Mouse (Mus musculus) gastrocnemius, adult 2 months (tissue): Measurements from ENCODE around the gene Mfsd13b. TPM values are rescaled to one million over a fixed set of nuclear protein-coding genes. Genes with fewer than 3 reads are reported as not detected.
"Not testable (repeated sequence)": the region's sequence is repeated elsewhere in the genome, so short reads cannot be mapped to it uniquely, and the experiment has no call there.

ENCODE experiments used
- DNase-seq: peaks from one replicate; pipeline ENCODE4 v3.0.0; 2022
- H3K27ac ChIP-seq: fragments of 200-600 bp; 2 replicates; pipeline ENCODE4 v1.8.1; 2022; ENCODE audit warnings: mild to moderate bottlenecking
- H3K4me3 ChIP-seq: fragments of 200-600 bp; 2 replicates; pipeline ENCODE4 v1.8.1; 2022; ENCODE audit warnings: mild to moderate bottlenecking, moderate library complexity
- CTCF ChIP-seq: fragments of 200-600 bp; IDR thresholded peaks from 2 replicates; pipeline ENCODE4 v1.8.1; 2022; ENCODE audit warnings: antibody characterized with exemption, mild to moderate bottlenecking, moderate library complexity
- intact Hi-C: fragments of 180-260 bp; cut with DNase I; formaldehyde crosslinking; loops from one replicate; pipeline ENCODE4 v1.15.1; 2025
- long read RNA-seq, 2 experiments: library from polyadenylated mRNA; stranded (forward); transcript quantifications; one replicate each; pipeline ENCODE4 v2.0.0; 2021
- total RNA-seq, 2 experiments: library from RNA; stranded (reverse); gene quantifications; 2 replicates each; pipeline ENCODE4 v1.2.3; 2021

Gene Mfsd13b
- not detected for total RNA-seq
- long read RNA-seq, experiment 1 = 0 reads
- long read RNA-seq, experiment 2 = 0 reads

DNA sequence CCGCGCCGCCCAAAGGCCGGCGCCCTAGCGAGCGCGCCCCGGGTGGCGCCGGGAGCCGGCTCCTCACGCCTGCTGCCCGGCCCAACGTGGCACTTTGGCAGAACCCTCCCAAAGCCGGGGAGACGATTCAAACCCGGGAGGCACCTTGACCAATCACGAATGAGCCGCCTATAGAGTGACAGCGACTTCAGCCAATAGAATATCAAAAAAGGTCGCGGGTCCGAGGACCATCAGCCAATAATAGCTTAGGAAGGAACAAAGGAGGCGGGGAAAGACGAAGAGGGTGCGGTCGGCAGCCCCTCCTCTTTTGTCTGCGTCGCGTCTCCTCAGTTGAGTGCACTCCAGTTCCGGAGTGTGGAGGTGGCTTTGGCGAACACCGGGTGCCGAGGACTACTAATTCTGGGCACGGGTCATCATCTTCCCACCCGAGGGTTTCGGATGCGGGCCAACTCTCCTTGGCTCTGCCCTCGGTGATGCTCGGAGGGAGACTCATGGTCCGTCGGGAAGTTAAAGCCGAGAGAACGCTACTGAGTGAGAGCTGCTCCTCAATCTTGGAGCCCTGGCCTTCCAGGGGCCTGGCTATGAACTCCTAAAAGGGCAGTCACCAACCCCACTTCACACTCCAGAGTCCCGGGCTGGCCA is at the start of gene Mfsd13b, which contains the start of gene Cdr2:
Gene Mfsd13b (plus strand): TSS at position 310 of the 642 bp plus-strand sequence.
Gene Cdr2 (minus strand): TSS at position 113 of the 642 bp plus-strand sequence.
- intact Hi-C loops = loop anchor here (2.0 kb wide), 1 partner anchor 52 kb away; the partner anchor contains the start of gene Mettl9
- no peak for TF ChIP-seq CTCF
- peak within 1 kb of the TSS; percentile 92 for H3K27ac ChIP-seq

DNA sequence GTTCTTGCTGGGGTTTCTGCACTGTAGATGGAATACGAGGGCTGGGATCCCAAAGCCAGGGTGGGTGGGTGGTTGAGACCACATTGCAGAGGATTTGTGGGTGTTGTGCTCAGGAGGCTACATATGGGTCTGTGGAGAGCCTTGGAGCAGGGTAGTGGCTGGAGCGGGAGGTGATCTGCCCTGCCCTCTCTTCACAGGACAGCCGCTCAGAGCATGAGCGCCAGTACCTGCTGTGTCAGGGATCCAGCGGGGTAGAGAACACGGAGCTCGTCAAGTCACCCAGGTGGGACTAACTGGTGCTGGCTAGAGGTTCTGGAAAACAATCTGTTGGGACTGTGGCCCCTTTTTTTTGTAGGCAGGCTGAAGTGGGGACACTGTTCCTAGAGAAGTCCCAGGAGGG is 49.2 kb upstream of the Mfsd13b start:
- Histone ChIP-seq H3K27ac (no peak overlapping the region), H3K4me3 (no peak overlapping the region)
- no peak for DNase-seq
- intact Hi-C loops = no loop called here
- no peak for TF ChIP-seq CTCF

More for the DNA sequence above, at the start of gene Mfsd13b, which contains the start of gene Cdr2:
- DNase-seq = peak; percentile 94
- H3K4me3 ChIP-seq = peak within 1 kb of the TSS; percentile 93

DNA sequence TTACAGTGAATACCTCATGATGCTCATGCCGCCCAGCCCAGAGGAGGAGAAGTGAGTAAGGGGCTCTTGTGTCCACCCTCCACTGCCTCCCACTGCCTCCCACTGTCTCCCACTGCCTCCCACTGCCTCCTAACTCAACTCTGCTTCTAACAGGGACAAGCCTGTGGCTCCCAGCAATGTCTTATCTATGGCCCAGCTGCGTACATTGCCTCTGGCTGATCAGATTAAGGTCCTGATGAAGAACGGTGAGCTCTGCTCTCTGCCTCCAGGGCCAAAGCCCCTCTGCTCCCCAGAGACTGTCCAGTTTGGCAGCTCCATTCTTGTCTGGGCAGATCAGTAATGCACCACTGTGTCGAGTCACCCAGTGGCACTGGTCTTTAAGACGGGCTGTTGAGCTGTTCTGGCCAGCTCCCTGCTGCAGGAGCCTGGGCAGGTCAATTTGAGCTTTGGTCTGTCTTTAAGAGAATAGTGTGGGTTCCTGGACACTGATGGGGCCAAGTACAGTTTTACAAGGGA is 48.6 kb upstream of the Mfsd13b start:
- H3K4me3 ChIP-seq = no peak overlapping the region
- DNase-seq = no peak
- no peak overlapping the region for H3K27ac ChIP-seq
- intact Hi-C loops = loop anchor here (1.0 to 2.0 kb wide), 2 partner anchors 131 to 187 kb away; no protein-coding TSS in a partner anchor
- TF ChIP-seq CTCF = no peak

DNA sequence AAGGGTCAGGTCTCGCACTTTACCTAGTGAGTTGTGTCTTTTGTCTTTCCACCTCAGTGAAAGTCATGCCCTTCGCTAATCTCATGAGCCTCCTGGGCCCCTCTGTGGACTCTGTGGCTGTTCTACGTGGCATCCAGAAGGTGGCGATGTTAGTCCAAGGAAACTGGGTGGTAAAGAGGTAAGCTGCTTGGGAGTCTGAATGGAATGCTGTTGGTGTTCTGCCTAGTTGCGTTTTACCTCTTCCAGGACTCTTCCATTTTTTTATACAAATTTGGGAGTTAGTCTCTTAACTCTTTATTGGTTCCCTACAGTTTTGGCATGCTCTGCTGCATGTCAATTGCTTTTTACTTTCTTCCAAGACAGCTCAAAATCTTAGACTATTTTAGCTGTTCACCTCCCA is 47.6 kb upstream of the Mfsd13b start:
- H3K27ac ChIP-seq = no peak overlapping the region
- DNase-seq = peak; percentile 41
- no peak overlapping the region for H3K4me3 ChIP-seq
- intact Hi-C loops = loop anchor here (1.0 to 2.0 kb wide), 2 partner anchors 130 to 186 kb away; no protein-coding TSS in a partner anchor
- peak; percentile 88 for TF ChIP-seq CTCF

DNA sequence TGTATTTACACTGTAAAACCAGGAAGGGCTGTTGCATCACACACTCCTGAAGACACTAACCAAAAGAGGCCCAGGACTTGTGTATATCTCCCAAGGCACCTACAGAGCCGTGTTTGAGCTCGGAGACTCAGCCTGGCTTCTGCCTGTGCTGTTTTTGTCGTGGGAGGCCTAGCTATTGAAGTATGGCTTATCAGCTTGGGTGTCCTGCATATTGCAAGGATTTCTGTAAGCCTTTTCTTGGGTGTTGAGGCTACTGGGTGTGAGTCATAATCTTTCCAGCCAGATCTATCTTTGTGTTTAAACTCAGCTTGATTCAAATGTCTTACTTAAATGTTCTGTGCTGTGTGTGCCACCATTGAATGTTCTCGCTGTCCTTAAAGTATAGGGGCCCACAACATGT is 45.8 kb upstream of the Mfsd13b start:
- intact Hi-C loops = no loop called here

DNA sequence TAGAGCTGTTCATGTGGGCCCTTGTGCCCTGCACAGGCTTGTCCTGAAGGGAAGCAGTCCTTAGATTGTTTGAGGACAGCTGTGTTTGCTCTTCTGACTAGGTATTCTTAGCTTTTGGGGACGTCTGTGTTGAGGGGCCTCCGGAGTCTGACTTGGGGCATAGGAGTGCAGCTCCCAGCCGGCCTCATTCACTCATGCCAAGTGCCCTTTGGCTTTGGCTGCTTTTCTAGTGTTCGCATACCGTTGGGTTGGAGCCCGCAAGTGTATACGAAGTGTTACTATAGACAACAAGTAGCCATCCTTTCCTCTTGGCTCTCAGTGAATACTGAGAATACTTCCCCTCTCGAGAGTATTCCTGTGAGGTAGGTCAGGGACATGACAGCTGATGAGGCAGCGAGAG is 44.1 kb upstream of the Mfsd13b start:
- TF ChIP-seq CTCF = no peak
- Histone ChIP-seq H3K27ac (no peak overlapping the region), H3K4me3 (no peak overlapping the region)
- intact Hi-C loops = no loop called here
- DNase-seq = no peak

More for the DNA sequence above, 45.8 kb upstream of the Mfsd13b start:
- no peak for TF ChIP-seq CTCF
- DNase-seq = no peak
- H3K27ac ChIP-seq = no peak overlapping the region
- H3K4me3 ChIP-seq = no peak overlapping the region

DNA sequence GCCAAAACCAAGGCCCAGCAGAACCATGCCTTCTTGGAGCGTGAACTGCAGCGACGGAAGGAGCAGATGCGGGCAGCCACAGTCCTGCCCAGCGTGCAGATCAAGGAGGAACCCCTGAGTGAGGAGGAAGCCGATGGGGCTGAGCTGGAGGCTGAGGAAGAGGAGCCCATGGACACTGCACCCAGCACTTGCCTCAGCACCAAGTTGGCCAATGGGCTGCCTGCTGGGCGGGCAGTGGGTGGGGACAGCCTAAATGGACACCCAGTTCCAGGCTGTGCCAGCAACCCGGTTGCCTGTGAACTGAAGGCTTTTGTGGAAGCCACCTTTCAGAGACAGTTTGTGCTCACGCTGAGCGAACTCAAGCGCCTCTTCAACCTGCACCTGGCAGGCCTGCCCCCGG is 42.0 kb upstream of the Mfsd13b start:
- no peak overlapping the region for H3K4me3 ChIP-seq
- no peak overlapping the region for H3K27ac ChIP-seq
- intact Hi-C loops = no loop called here
- no peak for TF ChIP-seq CTCF
- DNase-seq = peak; percentile 35

DNA sequence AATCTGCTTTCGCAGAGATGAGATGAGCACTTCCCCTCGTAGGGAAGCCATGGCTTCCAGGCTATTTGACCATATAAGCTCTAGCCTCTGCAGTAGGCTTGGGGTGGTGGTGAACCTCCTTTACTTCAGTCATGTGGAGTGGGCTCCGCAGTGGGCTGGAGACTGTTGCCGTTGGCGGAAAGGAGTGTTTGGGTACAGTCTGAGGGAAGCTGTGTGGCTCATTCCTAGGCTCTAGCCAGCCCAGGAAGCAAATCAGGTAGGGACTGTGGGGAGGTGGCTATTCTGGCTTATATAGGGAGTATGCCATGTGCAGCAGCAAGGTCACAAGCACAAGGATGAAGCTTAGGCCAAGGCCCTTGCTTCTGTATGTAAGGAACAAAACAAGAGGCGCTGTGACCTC is 41.1 kb upstream of the Mfsd13b start:
- no peak for DNase-seq
- no peak overlapping the region for H3K4me3 ChIP-seq
- intact Hi-C loops = no loop called here
- TF ChIP-seq CTCF = no peak
- H3K27ac ChIP-seq = no peak overlapping the region

DNA sequence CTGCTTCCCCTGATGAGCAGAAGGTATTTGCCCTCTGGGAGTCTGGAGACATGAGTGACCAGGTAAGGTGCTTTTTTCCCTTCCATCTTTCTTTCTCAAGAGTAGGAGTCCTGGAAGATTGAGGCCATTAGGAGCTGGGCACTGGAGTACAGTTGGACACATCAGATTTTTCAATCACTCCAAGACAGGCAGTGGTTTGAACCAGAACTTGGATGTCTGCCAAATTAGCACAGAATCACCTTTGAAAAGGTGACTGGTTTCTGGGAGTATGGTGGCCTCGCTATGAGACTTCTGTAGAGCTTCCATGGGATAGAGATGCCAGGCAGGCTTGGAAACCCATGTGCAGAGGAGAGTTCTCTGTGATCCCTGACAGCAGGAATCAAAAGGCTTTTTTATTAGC is 39.8 kb upstream of the Mfsd13b start:
- DNase-seq = no peak
- Histone ChIP-seq H3K4me3 (no peak overlapping the region), H3K27ac (no peak overlapping the region)
- intact Hi-C loops = no loop called here
- TF ChIP-seq CTCF = no peak

DNA sequence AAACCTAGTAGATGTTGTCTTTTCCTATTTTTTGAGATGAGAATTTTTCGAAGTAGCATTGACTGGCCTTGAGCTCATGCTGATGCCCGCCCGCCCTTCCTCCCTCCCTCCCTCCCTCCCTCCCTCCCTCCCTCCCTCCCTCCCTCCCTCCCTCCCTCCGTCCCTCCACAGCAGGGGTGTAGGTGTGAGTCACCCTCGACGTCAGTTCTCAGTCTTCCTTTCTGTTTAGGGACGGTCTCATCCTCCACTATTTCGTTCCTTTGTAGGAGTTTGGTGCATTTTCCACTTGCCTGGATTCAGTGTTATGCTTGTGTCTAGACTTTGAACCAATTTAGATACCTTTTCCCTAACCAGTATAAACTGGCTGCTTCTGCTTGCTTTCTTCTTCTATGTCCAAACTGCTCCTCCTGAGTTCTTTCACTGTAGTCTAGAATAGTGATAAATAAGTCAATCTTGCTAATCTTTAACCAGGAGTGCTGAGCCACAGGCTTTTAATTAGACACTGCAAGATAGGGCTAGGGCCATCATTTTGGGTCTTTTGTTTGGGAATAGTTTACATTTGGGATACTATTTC is 38.3 kb upstream of the Mfsd13b start:
- H3K4me3 ChIP-seq = no peak overlapping the region
- DNase-seq = no peak
- intact Hi-C loops = no loop called here
- TF ChIP-seq CTCF = no peak
- H3K27ac ChIP-seq = no peak overlapping the region

DNA sequence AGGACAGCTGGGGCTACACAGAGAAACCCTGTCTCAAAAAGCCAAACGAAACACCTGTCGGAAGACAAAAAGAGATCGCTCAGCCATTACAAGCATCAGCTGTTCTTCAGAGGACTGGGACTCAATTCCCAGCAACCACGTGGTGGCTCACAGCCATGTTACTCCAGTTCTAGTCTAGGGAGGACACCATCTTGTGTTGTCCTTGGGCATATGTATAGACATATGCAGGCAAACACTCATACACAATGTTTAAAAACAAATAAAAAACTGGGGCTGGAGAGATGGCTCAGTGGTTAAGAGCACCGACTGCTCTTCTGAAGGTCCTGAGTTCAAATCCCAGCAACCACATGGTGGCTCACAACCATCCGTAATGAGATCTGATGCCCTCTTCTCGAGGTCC is 28.7 kb upstream of the Mfsd13b start:
- H3K4me3 ChIP-seq, DNase-seq, H3K27ac ChIP-seq, intact Hi-C loops: not testable (repeated sequence)

DNA sequence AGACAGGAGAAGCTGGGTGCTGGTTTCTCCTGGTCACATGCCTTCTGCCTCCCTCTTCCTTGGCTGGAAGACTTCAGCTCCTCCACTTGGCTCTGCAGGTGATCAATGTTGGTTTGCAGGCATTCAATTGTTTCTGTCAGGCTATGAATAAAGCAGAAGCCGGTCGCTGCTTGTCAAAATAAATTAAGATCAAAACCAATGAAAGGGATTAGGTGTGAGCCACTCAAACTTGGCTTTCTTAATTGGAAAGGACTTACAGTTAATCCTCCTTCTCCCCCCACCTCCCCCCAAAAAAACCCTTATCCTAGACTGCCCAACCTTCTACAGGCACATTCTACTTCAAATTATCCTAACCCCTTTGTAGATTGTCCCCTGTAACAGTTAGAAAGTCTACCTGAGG is 22.2 kb upstream of the Mfsd13b start:
- no peak overlapping the region for H3K27ac ChIP-seq
- intact Hi-C loops = no loop called here
- no peak for DNase-seq
- H3K4me3 ChIP-seq = no peak overlapping the region
- no peak for TF ChIP-seq CTCF

DNA sequence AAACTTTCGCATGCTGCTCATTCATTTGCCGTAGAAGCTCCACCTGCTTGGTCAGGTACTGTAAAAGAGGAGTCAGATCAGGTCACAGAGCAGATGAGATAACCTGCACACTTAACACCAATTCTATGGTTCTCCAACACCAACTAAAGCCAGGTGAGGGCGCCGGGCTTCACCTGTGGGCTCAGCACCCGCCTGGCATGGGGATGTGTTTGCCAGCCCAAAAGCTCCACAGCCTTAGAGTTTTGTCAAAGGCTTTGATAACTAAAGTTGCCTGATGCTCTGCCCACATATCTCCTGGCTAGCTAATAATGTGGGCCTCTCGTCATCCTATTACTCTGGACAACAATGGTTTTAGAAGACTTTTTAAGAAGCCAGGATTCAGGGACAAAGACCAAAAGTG is 21.7 kb upstream of the Mfsd13b start:
- Histone ChIP-seq H3K4me3 (no peak overlapping the region), H3K27ac (no peak overlapping the region)
- intact Hi-C loops = no loop called here
- TF ChIP-seq CTCF = no peak
- no peak for DNase-seq
